Mouse (Mus musculus) stomach, postnatal 0 days (tissue): ENCODE measurements around the gene Wdr82.

Source experiments
- CTCF ChIP-seq: IDR thresholded peaks from 2 replicates; pipeline ENCODE4 v1.5.1; 2016; ENCODE audit warnings: antibody characterized with exemption, low read depth, mild to moderate bottlenecking, moderate library complexity
- EP300 ChIP-seq: optimal IDR thresholded peaks from 2 replicates; pipeline ENCODE3; 2016; ENCODE audit warnings: antibody characterized with exemption

GRCm38 (mm10) chr9:106141955-106142354 lies 28.8 kb upstream of the Wdr82 start:
- no peak for TF ChIP-seq CTCF
- TF ChIP-seq EP300: no peak
